Mouse (Mus musculus): Measurements from ENCODE around the gene Gal.

Gene Gal

DNA sequence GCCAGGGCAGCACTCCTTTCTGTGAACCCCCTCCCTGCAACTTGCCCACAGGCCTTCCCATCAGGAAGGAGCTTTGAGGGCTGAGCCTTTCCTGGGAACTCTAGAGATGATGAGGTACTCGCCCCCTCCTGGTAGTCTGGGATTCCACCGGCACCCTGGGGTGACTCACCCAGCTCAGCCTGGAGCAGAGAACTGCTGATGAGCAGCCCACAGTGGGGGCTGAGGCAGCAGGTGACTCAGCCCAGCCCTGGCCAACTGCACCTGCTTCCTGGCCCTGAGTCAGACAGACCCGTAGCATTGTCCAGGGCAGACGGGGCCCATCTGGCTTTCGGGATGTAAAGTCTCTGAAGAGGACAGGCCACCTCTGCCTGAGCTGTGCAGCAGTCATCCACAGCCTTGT lies 4.9 kb upstream of the Gal start:
- no peak for DNase-seq (ENCODE audit: low spot score)

DNA sequence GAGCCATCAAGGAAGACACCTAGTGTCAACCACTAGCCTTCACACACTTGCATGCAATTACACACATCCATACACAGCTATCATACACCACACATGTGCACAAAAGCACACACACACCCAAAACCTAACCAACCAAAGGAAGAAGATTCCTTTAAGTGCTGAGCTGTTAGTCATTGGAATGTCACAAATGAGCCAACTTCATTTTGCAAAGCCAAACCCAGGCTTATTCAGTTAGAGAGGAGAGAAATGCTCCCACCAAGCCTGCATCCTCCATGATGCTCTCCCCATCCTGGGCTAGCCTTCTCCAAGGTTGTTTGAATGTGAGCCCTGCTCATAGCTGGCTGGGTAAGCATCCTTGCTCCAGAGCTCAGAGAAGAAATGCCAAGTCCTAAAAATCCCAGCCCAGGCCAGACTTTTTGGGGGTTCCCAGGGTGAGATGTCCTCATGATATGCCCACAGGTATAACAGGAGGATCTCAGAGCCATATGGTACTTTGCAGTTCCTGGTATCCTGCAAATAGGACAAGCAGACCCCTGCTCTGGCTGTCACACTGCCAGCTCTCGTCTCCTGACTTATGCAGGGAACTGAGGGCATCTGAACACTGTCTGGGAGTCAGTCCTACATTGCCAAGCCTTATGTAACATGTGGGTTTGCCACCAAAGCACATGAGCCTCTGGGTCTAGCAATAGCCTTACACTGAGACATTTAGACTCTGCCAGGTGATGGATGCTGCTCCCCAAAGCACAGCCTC lies 8.6 kb downstream of the Gal start:
- no peak for DNase-seq (ENCODE audit: low spot score)

GRCm38 (mm10) chr19:3404030-3404429 lies 10.3 kb downstream of the Gal start:
- no peak for DNase-seq (ENCODE audit: low spot score)

DNA sequence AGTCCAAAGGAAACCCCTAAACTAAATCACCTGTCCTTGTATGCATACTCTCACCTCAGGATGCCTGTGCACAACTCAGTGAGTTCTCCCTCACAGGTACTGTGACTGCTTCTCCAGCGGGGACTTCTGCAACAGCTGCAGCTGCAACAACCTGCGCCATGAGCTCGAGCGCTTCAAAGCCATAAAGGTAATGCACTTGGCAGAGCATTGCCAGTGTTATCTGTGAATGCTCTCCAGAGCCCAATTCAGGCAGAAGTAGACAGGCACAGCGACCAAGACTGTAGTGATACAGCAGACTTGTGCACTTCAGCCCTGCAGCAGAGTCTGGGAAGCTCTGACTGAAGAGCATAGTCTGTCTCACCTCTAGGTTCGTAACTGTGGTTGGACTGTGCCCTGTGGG lies 12.0 kb downstream of the Gal start:
- no peak for DNase-seq (ENCODE audit: low spot score)

DNA sequence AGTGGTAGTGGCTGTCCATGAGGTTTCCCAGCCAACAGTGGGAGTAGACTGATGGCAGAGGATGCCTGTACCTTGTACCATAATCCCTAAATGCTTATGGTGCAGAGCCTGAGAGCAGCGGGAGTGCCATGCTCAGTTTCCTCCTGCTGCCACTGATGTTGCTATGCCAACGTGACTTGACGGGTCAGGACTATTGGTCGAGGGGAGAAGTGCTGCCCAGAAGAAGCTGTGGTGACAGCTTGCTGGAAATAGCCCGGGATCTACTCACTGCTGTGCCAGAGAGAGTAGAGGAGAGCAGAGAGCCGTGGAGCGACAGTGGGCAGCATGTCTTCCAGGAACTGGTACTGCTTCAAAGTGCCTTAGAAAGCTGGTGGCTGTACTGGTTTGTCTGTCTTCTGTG lies 12.4 kb downstream of the Gal start:
- no peak for DNase-seq (ENCODE audit: low spot score)

DNA sequence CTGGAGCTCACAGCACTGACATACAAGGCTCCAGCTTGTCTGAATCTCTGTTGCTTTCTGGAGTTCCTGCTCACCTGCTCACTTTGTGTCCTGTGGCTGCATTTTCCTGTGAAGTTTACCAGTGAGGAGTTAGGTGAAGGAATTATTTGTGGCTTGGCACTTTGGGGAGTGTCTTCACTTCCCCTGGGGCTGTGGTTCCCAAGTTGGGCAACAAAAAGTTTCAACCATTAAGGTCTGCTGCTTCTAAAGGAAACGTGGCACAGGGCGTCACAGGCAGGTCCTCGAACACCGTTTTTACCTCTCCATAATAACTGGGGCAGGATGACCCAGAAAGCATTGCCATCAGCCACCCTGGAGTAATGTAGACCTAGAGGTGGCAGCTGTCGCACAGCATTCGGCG lies 12.8 kb downstream of the Gal start:
- DNase-seq (ENCODE audit: low spot score): no peak

- DNase-seq (ENCODE audit: low spot score): no peak
Measured at GRCm38 (mm10) chr19:3400057-3400456, 14.3 kb downstream of the Gal start.

DNA sequence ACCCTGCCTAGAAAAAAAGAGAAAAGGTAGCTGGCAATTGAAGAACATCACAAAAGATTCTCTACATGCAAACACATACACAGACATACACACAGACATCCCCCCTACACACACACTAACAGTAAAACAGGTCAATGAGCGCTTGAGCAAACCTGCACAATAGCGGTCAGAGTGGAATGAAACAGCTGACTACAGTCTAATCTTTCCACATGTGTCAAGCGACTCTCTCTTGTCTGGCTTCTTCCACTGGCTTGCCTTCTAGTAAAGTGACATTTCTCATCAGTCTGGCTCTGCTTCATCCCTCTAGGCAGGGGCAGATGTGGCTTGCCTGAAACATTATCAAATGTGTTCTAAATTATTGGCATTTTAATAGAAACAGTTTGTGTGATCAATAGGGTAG lies 20.1 kb downstream of the Gal start:
- DNase-seq (ENCODE audit: low spot score): no peak

- DNase-seq (ENCODE audit: low spot score): peak; percentile 53
Measured at GRCm38 (mm10) chr19:3392384-3392783, 22.0 kb downstream of the Gal start.

GRCm38 (mm10) chr19:3389089-3389488 lies 25.3 kb downstream of the Gal start:
- peak; percentile 77 for DNase-seq (ENCODE audit: low spot score)

GRCm38 (mm10) chr19:3388629-3389057 lies 25.7 kb downstream of the Gal start, which contains the start of gene Tesmin:
Gene Tesmin, plus strand, starts transcription at chr19:3388857.
- DNase-seq (ENCODE audit: low spot score): peak; percentile 74

DNA sequence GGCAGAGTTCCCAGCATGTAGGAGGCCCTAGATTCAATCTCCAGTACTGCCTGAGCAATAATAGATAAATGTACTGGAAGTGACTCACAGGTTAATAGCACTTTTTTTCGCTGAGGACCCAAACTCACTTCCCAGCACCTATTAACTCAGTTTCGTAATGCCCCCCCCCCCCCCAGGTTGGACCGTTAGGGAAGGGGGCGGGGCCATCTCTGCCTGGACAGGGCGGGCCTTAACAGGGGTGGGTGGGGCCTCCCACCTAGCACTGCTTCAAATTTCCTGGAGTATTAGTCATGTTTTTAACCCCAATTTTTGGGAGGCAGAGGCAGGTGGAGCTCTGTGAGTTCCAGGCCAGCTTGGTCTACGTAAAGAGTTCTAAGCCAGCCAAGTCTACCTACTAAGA lies 26.3 kb downstream of the Gal start:
- DNase-seq (ENCODE audit: low spot score): no peak

- DNase-seq (ENCODE audit: low spot score): no peak
Measured at GRCm38 (mm10) chr19:3378614-3379013, 35.7 kb downstream of the Gal start.

DNA sequence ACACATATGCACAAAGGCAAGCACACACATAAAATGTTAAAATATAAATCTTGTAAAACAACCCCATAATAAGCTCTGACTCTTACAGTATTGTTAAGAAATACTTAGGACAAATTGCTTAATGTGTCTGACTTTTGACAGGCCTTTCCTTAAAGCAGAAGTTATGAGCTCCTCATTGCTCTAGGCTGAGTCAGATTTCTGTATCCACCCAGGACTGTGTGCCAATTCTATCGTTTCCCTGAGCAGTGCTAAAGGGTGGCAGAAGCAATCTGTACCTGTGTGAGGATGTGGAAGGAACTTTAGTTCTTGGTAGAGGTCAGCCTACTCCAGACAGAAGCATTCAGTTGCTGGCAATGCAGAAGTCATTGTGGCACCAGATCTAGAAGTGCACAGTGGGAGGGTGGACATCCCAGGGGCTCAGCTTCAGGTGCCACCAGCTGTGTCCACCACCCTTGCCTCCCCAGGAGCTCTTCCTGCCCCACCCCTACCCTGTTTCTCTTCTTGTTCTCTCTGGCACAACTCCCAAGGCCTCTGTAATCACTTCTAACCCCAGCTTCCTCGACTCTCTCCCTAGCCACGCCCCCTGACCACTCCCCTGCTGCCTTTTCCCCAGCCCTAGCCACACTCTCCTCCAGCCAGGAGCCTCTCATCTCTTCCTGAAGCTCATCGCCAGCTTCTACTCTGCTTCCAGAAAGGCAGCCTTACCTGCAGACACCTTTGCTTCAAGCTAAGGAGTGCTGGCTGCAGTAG lies 37.2 kb downstream of the Gal start:
- DNase-seq (ENCODE audit: low spot score): no peak

GRCm38 (mm10) chr19:3375945-3376495 lies 38.3 kb downstream of the Gal start:
- no peak for DNase-seq (ENCODE audit: low spot score)

DNA sequence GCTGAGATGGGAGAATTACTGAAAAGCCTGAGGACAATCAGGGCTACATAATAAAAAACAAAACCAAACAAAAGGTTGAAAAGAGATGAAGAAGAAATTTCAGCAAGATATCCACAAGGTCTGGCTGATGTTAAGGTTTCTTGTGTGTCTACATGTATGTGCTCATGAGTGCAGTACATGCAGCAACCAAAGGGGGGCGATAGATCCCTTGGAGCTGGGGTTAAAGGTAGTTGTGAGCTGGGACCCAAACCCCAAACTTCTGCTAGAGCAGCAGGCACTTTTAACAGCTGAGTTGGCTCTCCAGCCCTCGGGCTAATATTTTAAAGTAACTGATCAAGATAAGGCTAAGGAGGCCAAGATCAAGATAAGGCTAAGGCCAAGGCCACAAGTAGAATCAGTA lies 40.3 kb downstream of the Gal start:
- DNase-seq (ENCODE audit: low spot score): no peak

- no peak for DNase-seq (ENCODE audit: low spot score)
Measured at GRCm38 (mm10) chr19:3373380-3373779, 41.0 kb downstream of the Gal start.

DNA sequence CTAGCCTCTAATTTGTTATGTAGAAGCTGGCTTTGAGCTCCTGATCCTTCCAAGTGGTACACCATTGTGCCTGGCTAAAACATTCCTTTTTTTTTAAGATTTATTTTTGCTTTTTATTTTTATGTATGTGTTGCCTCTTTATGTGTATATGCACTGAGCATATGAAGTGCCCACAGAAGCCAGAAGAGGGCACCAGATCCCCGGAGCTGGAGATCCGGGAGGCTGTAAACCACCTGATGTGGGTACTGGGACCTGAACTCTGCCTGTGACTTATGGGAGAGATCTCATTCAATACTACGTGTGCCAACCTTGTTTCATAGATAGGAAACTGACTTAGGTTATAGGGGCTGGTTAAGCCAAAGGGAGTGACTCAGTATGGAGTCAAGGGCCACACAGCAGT lies 46.1 kb downstream of the Gal start:
- DNase-seq (ENCODE audit: low spot score): no peak

DNA sequence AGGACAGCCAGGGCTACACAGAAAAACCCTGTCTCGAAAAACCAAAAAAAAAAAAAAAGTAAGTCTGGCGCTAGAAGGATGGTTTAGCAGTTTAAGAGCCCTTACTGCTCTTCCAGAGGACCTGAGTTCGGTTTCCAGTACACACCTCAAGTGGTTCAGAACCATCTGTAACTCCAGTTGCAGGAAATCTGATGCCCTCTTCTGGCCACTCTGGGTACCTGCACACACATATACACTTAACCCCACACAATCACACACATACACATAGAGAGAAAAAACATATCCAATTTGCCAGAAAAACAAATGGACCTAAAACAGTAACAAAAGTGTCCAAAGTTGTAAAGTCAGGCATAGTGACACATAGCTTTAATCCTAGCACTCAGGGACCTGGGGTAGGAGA lies 49.3 kb downstream of the Gal start:
- no peak for DNase-seq (ENCODE audit: low spot score)

DNA sequence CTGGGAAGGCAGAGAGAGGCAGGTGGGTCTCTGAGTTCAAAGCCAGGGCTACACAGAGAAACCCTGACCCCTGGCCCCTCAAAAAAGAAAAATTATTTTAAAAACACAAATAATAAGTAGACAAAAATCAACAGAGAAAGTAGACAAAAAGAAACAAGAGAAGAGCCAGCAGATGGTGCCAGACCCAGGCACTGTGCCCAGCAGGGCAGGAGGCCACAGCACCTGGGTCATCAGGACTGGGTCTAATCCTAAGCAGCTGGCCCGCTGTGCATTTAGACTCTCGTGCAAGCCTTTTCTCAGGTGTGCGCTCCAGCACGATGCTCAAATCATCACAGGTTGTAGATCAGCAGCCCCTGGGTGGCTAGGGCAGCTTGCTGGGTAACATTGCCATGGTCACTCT lies 50.8 kb downstream of the Gal start:
- DNase-seq (ENCODE audit: low spot score): no peak
